Mouse (Mus musculus): ENCODE data around the gene Dse. TPM values are rescaled to one million over a fixed set of nuclear protein-coding genes. Genes with fewer than 3 reads are reported as not detected.
"Not testable (repeated sequence)": the region's sequence is repeated elsewhere in the genome, so short reads cannot be mapped to it uniquely, and the experiment has no call there.

The Dse gene
- 28.2 and 32.6 TPM in 2 replicates for polyA plus RNA-seq (2014; fragmentation: Nextera tagmentation; extraction: Ambion mirVana)

DNA sequence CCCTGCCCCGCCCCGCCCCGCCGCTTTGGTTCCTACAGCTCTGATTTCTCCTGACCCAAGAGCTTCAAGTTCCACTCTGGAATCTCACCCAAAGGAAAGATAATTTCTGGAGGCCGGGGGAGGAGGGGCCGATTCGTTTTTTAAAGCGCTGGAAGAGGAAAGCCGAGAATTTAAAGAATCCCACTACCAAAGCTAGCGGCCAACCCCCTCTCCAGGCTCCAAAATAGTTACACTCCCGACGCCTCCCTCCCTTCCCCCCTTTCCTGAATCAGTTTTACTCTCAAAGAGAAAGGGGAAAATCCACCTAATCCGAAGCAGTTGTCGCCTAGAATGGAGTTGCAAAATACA lies at the start of gene Dse:
Gene Dse (minus strand): TSS at position 213 of the 348 bp plus-strand sequence.
- peak within 1 kb of the TSS; percentile 67; the same call in 1 of the 2 replicates for H3K27ac ChIP-seq (ENCODE audit: low read depth, low read length)
- under 1% methylated on average over 13 of the region's 14 CpGs for WGBS
- peak within 1 kb of the TSS; percentile 66 for H3K4me2 ChIP-seq (ENCODE audit: low read depth)
- ATAC-seq (ENCODE audit: insufficient read depth, low FRiP score, low TSS enrichment) (peak; percentile 6; the same call in 1 of the 2 replicates), DNase-seq (ENCODE audit: low spot score) (no peak)
- peak within 1 kb of the TSS; percentile 90 for H3K4me3 ChIP-seq (ENCODE audit: low read depth, low read length)
- H3K36me3 ChIP-seq (ENCODE audit: control insufficient read depth, insufficient read depth, low read length) = no peaks in the 10 kb centered on the region
- peak within 1 kb of the TSS; percentile 74 for H3K9ac ChIP-seq (ENCODE audit: low read length)
- no peaks in the 10 kb centered on the region for H3K4me1 ChIP-seq (ENCODE audit: control insufficient read depth, insufficient read depth, low read length)
- no peaks in the 10 kb centered on the region for H3K27me3 ChIP-seq (ENCODE audit: control insufficient read depth, insufficient read depth, low read length)
- H3K9me3 ChIP-seq (ENCODE audit: control insufficient read depth, low read length) = no peaks in the 10 kb centered on the region

DNA sequence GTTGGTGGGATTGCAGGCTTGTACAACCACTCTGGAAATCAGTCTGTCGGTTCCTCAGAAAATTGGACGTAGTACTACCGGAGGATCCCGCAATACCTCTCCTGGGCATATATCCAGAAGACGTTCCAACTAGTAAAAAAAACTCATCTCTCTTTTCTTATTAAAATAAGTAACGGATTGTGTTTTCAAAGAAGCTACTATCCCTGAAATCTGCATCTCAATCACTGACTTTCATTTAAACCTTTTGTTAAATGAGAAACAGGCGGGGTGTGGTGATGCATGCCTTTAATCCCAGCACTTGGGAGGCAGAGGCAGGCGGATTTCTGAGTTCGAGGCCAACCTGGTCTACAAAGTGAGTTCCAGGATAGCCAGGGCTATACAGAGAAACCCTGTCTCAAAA lies 45.3 kb upstream of the Dse start:
- not testable (repeated sequence) for DNase-seq (ENCODE audit: low spot score); H3K27ac ChIP-seq (ENCODE audit: low read depth, low read length); H3K9me3 ChIP-seq (ENCODE audit: control insufficient read depth, low read length); H3K27me3 ChIP-seq (ENCODE audit: control insufficient read depth, insufficient read depth, low read length); H3K36me3 ChIP-seq (ENCODE audit: control insufficient read depth, insufficient read depth, low read length); H3K4me3 ChIP-seq (ENCODE audit: low read depth, low read length); ATAC-seq (ENCODE audit: insufficient read depth, low FRiP score, low TSS enrichment); H3K4me2 ChIP-seq (ENCODE audit: low read depth); H3K9ac ChIP-seq (ENCODE audit: low read length); H3K4me1 ChIP-seq (ENCODE audit: control insufficient read depth, insufficient read depth, low read length)
- WGBS = 90% methylated on average over 9 of the region's 9 CpGs

DNA sequence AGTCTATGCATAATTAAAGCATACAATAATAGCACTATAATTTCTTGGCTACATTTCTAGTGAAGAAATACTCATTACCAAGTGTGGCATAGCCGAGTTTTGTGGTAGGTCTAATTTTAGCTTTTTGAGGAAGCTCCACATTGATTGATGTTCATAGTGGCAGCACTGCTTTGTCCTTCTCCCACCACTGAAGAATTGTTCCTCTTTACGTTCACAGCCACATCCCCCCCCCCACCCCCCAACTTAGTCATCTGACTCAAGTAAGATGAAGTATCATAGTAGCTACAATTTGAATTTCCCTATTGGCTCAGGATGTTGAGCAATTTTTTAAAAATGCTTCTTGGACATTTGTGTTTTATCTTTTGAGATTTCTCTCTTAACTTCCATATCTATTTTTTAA lies 42.1 kb upstream of the Dse start:
- Histone ChIP-seq H3K27me3 (ENCODE audit: control insufficient read depth, insufficient read depth, low read length) (no peaks in the 10 kb centered on the region), H3K27ac (ENCODE audit: low read depth, low read length) (no peak overlapping the region)
- WGBS = 55% methylated on average over 2 of the region's 2 CpGs

DNA sequence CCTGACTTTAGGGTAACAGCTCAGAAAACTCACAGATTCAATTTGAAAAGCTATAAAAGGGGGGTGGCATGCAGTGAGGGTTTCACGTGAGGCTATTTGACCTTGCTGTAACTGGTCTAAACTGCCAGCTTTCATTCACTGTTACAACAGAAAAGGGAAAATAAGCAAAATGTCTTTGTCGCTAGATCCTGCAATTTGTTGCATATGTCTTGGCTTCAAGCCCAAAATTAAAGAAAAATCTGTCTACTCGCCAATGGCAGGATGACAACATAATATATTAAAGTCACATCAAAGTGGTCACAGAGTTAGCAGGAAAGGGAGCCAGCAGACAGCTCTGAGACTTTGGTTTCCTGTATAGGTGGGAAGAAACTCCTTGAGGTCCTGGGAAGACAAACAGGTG lies 40.2 kb upstream of the Dse start:
- Histone ChIP-seq H3K4me2 (ENCODE audit: low read depth) (no peak overlapping the region), H3K9ac (ENCODE audit: low read length) (no peak overlapping the region), H3K36me3 (ENCODE audit: control insufficient read depth, insufficient read depth, low read length) (no peaks in the 10 kb centered on the region), H3K9me3 (ENCODE audit: control insufficient read depth, low read length) (no peaks in the 10 kb centered on the region), H3K4me1 (ENCODE audit: control insufficient read depth, insufficient read depth, low read length) (no peaks in the 10 kb centered on the region), H3K27ac (ENCODE audit: low read depth, low read length) (no peak overlapping the region), H3K27me3 (ENCODE audit: control insufficient read depth, insufficient read depth, low read length) (no peaks in the 10 kb centered on the region), H3K4me3 (ENCODE audit: low read depth, low read length) (no peak overlapping the region)
- ATAC-seq (ENCODE audit: insufficient read depth, low FRiP score, low TSS enrichment) (no peak), DNase-seq (ENCODE audit: low spot score) (no peak)
- 50% methylated on average over 3 of the region's 3 CpGs for WGBS

More for the DNA sequence above, 42.1 kb upstream of the Dse start:
- ATAC-seq (ENCODE audit: insufficient read depth, low FRiP score, low TSS enrichment) (no peak), DNase-seq (ENCODE audit: low spot score) (no peak)
- Histone ChIP-seq H3K4me2 (ENCODE audit: low read depth) (no peak overlapping the region), H3K9me3 (ENCODE audit: control insufficient read depth, low read length) (no peaks in the 10 kb centered on the region), H3K9ac (ENCODE audit: low read length) (no peak overlapping the region), H3K4me1 (ENCODE audit: control insufficient read depth, insufficient read depth, low read length) (no peaks in the 10 kb centered on the region), H3K4me3 (ENCODE audit: low read depth, low read length) (no peak overlapping the region), H3K36me3 (ENCODE audit: control insufficient read depth, insufficient read depth, low read length) (no peaks in the 10 kb centered on the region)

DNA sequence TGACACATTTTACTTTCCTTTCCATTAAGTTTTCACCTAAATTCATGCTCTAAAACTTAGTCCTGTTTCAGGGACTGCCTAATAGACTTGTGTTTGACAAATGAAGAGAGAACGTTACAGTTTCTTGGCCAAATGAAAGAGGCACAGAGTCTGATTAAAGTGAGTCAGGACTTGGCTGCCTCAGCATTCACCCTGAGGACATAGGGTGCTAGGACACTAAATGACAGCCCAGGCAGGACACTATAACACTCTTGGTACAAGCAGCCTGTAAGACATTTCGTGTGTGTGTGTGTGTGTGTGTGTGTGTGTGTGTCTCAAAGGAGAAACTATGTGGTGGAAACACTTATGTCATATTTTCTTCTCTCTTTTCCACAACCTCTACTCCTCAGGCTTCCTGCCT lies 38.6 kb upstream of the Dse start:
- 82% methylated on average over 2 of the region's 2 CpGs for WGBS
- H3K4me2 ChIP-seq (ENCODE audit: low read depth) = no peak overlapping the region

DNA sequence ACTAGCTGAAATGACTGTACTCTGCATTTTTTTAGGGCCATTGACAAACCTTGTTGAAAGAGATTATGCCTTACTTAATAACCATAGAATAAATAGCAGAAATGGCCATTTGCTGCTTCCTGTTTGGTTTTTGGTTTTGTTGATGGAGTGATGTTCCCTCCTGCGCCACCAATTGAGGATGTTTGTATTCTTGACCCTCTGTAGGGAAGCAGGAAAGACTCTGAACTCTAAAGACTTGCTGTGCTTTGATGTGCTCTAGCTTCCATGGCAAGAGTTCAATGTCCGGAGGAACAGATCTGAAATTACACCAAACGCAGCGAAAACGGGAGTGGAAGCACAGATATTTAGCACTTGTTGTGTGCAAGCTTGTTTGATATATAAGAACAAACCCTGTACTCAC lies 37.2 kb upstream of the Dse start:
- H3K9me3 ChIP-seq (ENCODE audit: control insufficient read depth, low read length) = no peaks in the 10 kb centered on the region
- no peak for ATAC-seq (ENCODE audit: insufficient read depth, low FRiP score, low TSS enrichment)
- 74% methylated on average over 5 of the region's 5 CpGs for WGBS

More for the DNA sequence above, 38.6 kb upstream of the Dse start:
- H3K27ac ChIP-seq (ENCODE audit: low read depth, low read length) = no peak overlapping the region
- no peaks in the 10 kb centered on the region for H3K27me3 ChIP-seq (ENCODE audit: control insufficient read depth, insufficient read depth, low read length)
- no peak overlapping the region for H3K9ac ChIP-seq (ENCODE audit: low read length)
- no peak overlapping the region for H3K4me3 ChIP-seq (ENCODE audit: low read depth, low read length)
- no peak for DNase-seq (ENCODE audit: low spot score)
- no peak for ATAC-seq (ENCODE audit: insufficient read depth, low FRiP score, low TSS enrichment)
- no peaks in the 10 kb centered on the region for H3K36me3 ChIP-seq (ENCODE audit: control insufficient read depth, insufficient read depth, low read length)
- no peaks in the 10 kb centered on the region for H3K9me3 ChIP-seq (ENCODE audit: control insufficient read depth, low read length)
- H3K4me1 ChIP-seq (ENCODE audit: control insufficient read depth, insufficient read depth, low read length) = no peaks in the 10 kb centered on the region

DNA sequence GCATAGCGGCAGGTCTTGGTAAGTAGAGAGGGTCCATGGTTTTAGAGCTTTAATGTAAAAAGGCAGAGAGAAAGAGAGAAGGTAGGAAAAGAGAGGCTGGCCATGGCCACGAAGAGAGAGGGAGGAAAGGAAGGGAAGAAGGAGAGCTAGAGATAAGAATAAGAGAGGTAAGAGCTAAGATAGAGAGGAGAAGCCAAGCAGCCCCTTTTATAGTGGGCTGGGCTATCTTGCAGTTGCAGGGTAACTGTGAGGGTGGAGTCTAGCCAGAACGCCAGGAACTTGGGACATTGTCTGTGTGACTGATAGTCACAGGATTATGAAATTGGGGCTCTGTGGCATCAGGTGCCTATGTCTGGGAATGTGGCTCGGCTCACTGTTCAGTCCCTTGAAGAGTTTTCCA lies 31.0 kb upstream of the Dse start:
- no peak overlapping the region for H3K4me2 ChIP-seq (ENCODE audit: low read depth)
- WGBS = 74% methylated on average over 4 of the region's 4 CpGs
- no peaks in the 10 kb centered on the region for H3K36me3 ChIP-seq (ENCODE audit: control insufficient read depth, insufficient read depth, low read length)
- H3K27me3 ChIP-seq (ENCODE audit: control insufficient read depth, insufficient read depth, low read length) = no peaks in the 10 kb centered on the region
- no peak for DNase-seq (ENCODE audit: low spot score)
- H3K9ac ChIP-seq (ENCODE audit: low read length) = no peak overlapping the region
- no peak for ATAC-seq (ENCODE audit: insufficient read depth, low FRiP score, low TSS enrichment)
- H3K27ac ChIP-seq (ENCODE audit: low read depth, low read length) = no peak overlapping the region
- no peaks in the 10 kb centered on the region for H3K9me3 ChIP-seq (ENCODE audit: control insufficient read depth, low read length)
- no peak overlapping the region for H3K4me3 ChIP-seq (ENCODE audit: low read depth, low read length)
- no peaks in the 10 kb centered on the region for H3K4me1 ChIP-seq (ENCODE audit: control insufficient read depth, insufficient read depth, low read length)

More for the DNA sequence above, 37.2 kb upstream of the Dse start:
- no peak overlapping the region for H3K27ac ChIP-seq (ENCODE audit: low read depth, low read length)
- no peak overlapping the region for H3K9ac ChIP-seq (ENCODE audit: low read length)
- H3K36me3 ChIP-seq (ENCODE audit: control insufficient read depth, insufficient read depth, low read length) = no peaks in the 10 kb centered on the region
- no peak overlapping the region for H3K4me2 ChIP-seq (ENCODE audit: low read depth)
- no peak overlapping the region for H3K4me3 ChIP-seq (ENCODE audit: low read depth, low read length)
- no peak for DNase-seq (ENCODE audit: low spot score)
- no peaks in the 10 kb centered on the region for H3K27me3 ChIP-seq (ENCODE audit: control insufficient read depth, insufficient read depth, low read length)
- no peaks in the 10 kb centered on the region for H3K4me1 ChIP-seq (ENCODE audit: control insufficient read depth, insufficient read depth, low read length)

DNA sequence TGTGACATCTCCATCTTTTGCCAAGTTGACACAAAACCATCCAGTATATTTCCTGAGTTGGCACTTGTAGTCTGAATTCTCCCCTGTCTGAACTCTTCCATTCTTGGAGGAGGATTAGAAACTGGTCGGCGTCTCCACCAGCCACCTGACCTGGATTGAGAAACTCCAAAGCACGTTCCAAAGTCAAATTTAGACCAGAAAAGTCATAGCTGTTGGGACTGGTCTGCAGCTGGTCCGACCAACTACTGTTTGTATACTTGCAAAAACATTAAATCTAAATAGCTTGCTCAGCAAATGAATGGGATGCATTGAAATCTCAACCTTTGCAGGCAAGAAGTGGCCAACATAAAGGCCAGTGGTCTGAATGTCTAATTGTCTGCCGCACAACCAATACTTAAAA lies 29.1 kb upstream of the Dse start:
- WGBS = 88% methylated on average over 5 of the region's 5 CpGs
- H3K9me3 ChIP-seq (ENCODE audit: control insufficient read depth, low read length) = no peaks in the 10 kb centered on the region
- H3K4me3 ChIP-seq (ENCODE audit: low read depth, low read length) = no peak overlapping the region
- no peaks in the 10 kb centered on the region for H3K27me3 ChIP-seq (ENCODE audit: control insufficient read depth, insufficient read depth, low read length)
- H3K27ac ChIP-seq (ENCODE audit: low read depth, low read length) = no peak overlapping the region
- no peaks in the 10 kb centered on the region for H3K4me1 ChIP-seq (ENCODE audit: control insufficient read depth, insufficient read depth, low read length)
- no peak overlapping the region for H3K4me2 ChIP-seq (ENCODE audit: low read depth)
- no peak for DNase-seq (ENCODE audit: low spot score)
- no peaks in the 10 kb centered on the region for H3K36me3 ChIP-seq (ENCODE audit: control insufficient read depth, insufficient read depth, low read length)
- H3K9ac ChIP-seq (ENCODE audit: low read length) = no peak overlapping the region
- no peak for ATAC-seq (ENCODE audit: insufficient read depth, low FRiP score, low TSS enrichment)

DNA sequence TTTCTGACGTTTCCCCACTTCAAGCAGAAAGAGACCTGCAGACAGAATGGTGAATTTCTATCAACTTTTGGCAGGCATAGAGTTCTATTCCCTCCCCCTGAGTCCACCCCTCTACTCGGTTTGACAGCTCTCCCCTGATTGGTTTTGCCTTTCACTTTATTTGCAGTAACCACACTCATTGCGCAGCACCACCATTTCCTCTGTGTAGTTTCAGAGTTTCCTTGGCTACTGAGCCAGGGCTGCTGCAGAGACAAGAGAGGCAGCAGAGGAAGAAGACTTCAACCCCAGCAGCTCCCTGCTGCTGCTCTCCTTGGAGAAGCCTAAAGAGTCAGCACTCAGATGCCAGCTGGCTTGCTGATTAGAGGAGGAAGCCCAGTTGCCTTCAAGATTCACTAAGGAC lies 27.9 kb upstream of the Dse start:
- no peaks in the 10 kb centered on the region for H3K36me3 ChIP-seq (ENCODE audit: control insufficient read depth, insufficient read depth, low read length)
- H3K4me1 ChIP-seq (ENCODE audit: control insufficient read depth, insufficient read depth, low read length) = no peaks in the 10 kb centered on the region
- no peak overlapping the region for H3K27ac ChIP-seq (ENCODE audit: low read depth, low read length)
- H3K9ac ChIP-seq (ENCODE audit: low read length) = no peak overlapping the region
- H3K27me3 ChIP-seq (ENCODE audit: control insufficient read depth, insufficient read depth, low read length) = no peaks in the 10 kb centered on the region
- H3K4me3 ChIP-seq (ENCODE audit: low read depth, low read length) = no peak overlapping the region
- ATAC-seq (ENCODE audit: insufficient read depth, low FRiP score, low TSS enrichment) = no peak
- H3K4me2 ChIP-seq (ENCODE audit: low read depth) = no peak overlapping the region
- no peak for DNase-seq (ENCODE audit: low spot score)
- 45% methylated on average over 3 of the region's 3 CpGs for WGBS
- H3K9me3 ChIP-seq (ENCODE audit: control insufficient read depth, low read length) = no peaks in the 10 kb centered on the region

All from neural tube, embryonic 11.5 days (tissue).